Mouse (Mus musculus): ENCODE measurements around the gene Colq.

The Colq gene

DNA sequence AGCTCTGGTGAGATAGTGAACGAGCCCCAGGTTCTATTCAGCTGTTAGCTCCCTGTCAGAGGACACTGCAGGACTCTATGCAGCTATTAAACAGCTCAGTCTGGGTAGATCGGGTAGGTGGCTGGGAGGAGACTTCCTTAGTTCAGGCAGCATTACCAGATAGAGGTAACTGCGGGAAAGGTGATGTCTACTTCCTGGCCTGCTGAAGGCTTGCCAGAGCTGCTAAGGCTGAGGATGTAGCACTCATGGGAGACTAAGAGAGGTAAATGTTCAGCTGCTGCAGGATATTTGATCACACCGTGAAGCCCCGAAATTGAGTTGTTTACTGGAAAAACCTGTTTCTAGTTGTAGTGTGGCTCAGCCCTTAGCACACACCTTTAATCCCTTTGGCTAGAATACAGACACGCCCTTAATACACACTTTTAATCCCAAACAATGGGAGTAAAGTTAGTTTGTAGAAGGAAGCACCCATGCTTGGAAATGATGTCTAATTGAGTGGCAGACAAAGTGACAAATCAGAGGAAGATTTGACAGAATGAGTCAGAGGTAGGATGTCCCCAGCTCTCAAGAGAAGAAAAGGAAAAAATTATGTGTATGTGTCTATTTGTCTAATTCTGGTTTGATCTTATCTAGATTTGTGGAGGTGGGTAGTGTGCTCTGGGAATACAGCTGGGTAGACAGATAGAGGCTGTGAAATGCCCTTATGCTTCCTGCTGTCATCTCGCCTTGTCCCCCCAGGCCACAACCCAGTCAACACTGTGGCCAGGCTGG is 65.9 kb downstream of the Colq start:
- DNase-seq = no peak

DNA sequence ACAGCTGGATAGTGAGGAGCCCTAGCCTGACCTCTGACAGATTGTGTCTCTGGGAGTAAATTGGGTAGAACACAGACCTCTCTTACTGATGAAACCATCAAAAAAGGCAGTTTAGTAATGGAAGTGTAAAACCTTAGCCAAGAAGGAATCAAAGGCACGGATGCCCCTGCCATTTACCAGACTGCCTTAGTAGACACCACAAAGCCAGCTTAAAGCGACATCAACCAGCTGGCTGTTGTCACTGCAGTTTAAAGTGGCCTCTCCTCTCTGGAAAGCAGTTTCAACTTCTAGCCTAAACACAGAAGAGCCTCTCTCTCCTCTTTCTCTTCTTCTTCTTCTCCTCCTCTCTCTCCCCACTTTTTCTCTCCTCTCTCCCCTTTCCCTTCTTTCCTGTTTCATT is 69.8 kb downstream of the Colq start:
- DNase-seq = no peak

DNA sequence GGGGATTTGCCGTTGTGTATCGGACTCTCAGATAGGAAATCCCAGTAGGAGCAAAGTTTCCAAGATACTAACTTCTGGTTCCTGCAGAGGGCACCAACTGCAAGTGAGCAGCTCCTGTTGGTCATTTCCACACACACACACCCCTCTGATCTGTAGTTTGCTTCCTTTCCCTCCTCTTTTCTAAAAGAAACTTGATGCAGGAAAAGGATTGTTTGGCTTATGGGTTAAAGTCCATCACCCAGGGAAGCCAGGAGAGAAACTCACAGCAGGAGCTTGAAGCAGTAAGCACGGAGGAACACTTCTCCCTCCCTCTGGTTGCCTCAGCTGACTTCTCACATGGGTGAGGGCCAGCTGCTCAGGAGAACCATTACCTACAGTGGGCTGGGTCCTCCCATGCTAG is 72.0 kb downstream of the Colq start:
- no peak for DNase-seq

DNA sequence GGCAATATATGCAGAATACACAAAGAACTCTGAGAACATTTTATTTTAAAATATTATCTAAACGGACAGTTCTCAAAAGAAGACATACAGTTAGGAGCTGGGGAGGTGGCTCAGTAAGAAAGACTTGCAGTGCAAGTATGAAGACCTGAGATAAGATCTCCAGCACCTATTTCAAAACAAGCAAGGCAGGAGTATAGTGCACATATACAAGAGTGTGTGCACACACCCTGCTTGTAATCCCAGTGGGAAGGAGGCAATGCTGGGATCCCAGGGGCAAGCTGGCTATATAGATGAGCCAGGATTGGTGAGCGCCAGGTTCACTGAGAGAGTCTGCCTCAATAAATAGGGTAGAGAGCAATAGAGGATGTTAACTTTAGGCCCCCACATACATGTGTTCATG is 75.2 kb downstream of the Colq start:
- DNase-seq = no peak

DNA sequence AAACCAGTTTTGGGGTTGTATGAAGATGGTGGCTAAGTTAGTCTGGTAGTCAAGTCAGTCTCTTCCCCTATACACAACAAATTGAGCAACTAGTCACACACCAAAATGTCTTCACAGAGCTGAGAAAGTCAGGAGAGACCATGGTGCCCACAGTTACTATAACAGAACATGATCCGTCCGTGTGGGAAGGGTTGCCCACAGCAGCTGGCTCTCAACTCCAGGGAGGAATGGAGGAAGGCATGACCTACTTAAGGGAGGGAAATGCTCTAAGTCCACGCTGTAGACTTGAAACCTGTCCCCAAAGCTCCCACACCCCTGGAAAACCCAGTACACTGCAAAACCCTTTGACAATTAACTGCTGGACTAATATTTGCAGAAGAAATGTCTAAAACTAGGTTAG is 80.8 kb downstream of the Colq start:
- no peak for DNase-seq

DNA sequence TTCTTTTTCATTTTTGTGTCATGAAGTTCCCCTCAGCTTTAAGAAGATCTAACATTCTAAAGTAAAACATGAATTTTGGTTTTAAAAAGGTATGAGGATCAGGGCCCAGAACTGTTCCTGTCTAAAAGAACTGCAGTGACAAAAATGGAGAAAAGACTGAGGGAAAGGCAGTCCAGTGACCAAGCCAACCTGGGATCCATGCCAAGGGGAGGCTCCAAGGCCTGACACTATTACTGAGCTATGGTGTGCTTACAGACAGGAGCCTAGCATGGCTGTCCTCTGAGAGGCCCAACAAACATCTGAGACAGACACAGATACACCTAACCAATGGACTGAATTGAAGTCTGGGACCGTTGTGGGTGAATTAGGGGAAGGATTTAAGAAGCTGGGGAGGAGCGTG is 81.2 kb downstream of the Colq start:
- no peak for DNase-seq

DNA sequence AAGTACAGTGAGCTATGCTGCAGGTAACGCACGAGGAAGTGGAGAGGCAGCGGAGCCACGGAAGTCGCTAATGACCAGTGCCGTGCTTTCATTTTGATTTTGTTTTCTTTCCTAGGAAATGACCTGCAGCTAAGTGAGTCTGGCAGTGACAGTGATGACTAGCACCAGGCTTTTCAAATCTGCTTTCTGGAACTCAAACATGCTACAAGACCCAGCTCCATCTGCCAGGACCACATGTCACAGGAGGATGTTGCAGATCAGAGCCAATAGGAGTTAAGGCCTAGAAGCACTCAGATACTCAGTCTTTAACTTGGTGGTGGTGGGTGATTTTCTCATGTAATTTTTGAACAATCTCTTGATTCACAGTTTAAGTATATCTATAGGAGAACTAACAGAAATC is 84.7 kb downstream of the Colq start:
- DNase-seq = no peak

DNA sequence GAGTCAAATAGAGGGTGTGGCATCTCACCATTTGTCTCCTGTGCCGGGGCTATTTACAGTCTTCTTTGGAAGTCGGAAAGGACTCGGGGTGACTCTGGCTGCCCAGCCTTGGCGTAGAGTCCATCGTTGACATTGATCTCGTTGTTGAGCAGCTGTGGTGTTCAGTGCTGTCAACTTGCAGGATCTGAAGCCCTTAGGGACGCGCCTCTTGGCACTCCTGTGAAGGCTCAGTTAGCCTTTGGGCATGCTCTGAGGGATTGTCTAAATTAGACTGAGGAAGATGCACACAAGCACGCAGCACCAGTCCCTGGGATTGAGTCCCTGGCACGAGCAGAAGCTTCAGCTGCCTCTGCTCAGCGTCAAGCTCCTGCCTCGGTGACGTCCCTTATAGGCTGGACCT is 87.7 kb downstream of the Colq start:
- DNase-seq = no peak

DNA sequence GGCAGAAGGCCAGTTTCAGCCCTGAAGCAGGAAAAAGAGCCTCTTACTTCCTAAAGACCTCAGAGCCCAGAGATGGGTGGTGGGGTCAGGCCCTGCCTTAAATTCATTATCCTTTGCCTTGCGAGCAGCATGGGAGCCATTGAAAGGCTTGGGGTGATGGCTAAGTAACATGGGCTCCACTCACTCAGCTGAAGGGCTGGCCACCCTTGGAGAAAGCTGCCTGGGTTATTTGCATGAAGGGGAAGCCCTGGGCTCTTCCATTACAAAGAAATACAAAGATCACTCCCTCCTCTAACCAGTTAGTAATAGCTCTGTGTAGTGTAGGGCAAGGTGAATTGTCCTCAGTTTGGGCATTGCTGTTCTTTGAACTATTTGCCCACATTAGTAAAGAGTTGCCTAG is 91.6 kb downstream of the Colq start:
- DNase-seq = no peak

DNA sequence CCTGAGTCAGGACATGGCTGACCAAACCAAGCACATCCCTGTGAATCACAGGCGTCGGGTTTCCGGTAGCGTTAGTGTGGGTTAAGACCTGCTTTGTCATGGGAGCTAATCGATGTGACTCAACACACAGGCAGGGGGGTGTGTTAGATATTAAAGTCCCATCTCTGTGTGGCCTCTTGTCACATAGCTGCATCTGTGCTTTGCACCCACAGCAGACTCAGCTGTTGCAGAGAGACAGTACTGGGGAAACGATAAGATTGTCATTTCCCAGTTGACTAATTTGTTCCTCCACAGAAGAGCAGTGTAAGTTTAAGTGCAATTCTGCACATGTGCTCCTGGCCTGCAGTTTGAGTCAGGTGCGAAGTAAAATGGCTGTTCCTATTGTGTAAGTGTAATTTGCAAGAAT is 94.9 kb downstream of the Colq start:
- no peak for DNase-seq

DNA sequence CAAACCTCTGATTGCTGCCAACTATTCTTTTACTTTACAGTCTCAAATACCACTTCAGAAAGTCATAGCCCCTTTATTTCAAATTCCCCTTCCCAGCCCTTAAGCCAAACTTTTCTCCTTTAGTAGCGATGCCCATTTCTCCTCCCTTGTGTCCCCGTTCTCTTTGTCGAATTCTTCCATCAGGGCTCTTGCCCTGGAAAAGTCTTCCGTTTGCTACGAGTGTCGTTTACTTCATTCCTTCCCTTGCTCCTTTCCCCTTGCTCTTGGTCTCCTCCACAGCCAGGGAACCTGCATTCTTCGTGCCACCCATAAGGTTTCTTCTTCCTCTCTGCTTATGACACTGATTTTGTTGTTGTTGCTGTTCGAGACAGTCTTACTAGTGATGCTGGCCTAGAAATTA is 95.6 kb downstream of the Colq start:
- DNase-seq = no peak

DNA sequence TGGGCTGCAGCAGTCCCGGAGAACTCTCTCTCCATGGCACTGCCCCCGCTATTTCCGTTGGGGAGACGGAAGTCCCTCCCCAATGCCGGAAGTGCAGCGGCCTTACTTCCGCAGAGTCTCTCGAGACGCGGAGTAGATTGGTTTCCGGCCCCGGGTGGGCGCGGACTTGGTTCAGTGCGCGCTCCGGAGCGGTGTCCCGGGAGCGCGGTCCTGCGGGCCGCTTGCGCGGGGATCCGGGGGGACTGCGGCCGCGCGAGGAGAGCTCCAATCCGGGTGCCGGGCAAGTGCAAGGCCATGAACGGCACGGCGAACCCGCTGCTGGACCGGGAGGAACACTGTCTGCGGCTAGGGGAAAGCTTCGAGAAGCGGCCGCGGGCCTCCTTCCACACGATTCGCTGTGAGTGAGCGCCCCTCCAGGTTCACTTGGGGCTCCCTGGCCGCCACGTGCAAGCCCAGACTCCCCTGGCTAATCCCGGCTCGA is 96.1 kb downstream of the Colq start, which contains the start of gene Mettl6:
Gene Mettl6 (minus strand): TSS at position 66 of the 481 bp plus-strand sequence.
- DNase-seq = peak; percentile 77 to 84

DNA sequence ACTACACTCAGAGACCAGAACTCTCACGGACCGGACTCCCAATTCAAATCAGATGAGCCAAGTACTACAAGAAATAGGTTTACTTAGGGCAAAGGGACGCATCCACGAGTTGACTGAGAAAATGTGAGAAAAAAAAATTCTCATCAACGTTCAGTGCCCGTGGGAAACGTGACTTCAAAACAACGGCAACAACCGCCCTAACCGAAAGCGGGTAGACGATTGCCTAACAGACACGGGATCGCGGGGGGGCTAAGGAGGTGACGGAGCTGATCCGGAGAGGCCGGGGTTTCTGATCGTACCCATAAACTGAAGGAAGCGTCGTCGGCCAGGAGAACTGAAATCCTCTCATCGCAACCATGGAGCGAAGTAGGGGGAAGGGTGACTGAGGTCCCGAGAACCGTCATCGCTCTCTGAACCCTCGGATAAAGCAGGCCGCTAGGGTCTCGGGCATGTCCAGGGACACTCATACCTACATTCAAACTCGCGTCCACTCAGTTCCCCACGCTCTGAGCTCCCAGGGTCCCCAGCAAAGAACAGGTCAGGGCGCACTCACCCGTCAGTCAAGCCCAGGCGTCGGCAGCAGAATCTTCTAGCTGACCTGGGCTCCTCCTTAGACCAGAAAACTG is 96.7 kb downstream of the Colq start, which contains the start of gene Eaf1:
Gene Eaf1 (plus strand): TSS at position 51 of the 626 bp plus-strand sequence.
- peak in 1 of 2 experiments; percentile 31 for DNase-seq

DNA sequence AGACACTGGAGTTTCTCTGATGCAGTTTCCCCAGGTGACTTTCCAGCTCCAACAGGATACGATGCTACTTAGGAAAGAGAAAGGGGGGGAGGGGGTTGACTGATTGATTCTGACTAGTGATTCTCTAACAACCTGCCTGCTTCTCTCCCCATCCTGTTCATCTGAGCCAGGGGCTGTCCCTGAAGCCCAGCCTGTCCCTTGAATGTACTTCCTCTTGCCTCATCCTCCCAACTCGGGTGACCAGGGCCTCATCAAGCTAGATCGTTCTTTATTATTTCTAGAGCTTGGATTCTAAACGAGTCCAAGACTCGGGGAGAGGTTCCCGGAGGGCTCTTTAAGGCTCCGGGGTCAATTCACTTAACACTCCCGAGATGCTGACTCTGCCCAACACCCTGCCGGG is 97.2 kb downstream of the Colq start:
- no peak for DNase-seq

DNA sequence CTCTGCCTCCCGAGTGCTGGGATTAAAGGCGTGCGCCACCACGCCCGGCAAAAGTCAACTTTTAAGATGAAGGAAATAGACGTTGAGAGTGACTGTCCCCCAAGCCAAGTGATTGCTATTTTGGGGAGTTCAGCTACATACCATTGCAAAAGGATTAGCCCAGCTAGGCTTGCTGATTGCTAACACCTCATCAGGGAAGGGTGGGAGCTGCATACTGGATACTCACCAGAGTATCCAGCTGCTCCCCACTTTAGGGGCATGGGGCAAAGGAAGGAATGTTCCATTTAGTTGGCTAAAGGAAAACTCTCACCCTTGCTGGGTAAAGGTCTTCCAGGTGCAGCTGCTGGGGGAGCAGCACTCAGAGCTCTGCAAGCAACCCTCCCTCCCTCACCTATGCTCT is 103.1 kb downstream of the Colq start:
- no peak for DNase-seq

DNA sequence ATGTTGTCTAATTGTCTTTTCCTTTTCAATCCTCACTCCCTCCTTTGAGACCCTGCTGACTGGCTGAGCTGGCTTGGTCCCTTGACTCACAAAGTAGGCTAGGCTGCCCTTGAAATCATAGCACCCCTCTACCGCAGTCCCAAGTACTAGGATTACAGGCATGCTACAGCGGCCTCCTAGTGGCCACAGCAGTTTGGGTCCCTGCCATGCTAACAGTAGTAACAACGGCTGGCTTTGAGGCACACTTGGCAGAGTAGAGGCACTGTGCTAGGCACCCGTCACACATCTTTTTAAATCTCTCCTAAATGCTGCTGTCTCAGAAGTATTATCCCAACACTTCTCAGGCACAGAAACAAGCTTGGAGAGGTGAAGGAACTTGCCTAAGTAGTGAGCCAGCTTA is 104.7 kb downstream of the Colq start:
- DNase-seq = no peak

DNA sequence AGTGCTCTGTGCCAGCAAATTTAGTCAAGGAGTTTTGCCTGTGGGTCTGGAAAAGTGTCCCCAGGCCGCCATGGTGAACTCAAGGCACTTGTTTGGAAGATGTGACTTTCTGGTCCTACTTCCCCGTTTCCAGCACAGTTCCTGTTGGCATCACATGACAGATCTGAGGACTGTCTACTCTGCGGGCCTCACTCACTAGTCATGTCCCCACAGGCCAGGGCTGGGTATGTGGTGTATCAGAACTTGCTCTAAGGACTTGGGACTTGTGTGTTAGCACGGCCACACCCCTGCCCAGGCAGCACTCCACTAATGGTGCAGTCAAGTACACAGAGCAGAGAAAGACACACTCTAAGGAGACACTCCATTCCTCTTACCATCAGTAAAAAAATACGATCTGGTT is 108.7 kb downstream of the Colq start:
- DNase-seq = no peak

DNA sequence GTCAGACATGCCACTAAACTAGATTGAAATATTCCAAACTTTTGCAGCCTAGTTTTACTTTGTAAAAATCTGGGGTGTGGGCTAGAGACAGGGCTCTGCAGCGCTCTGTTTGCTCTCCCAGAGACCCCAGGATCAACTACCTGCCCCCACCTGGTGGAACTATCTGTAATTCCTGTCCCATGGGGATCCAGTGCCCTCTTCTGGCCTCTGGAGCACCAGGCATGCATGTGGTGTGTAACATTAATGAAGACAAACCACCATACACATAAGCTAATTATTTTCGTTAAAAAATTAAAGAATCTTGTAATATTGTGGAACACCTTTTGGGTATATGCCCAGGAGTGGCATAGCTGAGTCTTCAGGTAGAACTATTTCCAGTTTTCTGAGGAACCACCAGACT is 117.8 kb downstream of the Colq start:
- DNase-seq = no peak
